17 mouse cellular contexts compared by ENCODE assay signal in the genomic region with DNA sequence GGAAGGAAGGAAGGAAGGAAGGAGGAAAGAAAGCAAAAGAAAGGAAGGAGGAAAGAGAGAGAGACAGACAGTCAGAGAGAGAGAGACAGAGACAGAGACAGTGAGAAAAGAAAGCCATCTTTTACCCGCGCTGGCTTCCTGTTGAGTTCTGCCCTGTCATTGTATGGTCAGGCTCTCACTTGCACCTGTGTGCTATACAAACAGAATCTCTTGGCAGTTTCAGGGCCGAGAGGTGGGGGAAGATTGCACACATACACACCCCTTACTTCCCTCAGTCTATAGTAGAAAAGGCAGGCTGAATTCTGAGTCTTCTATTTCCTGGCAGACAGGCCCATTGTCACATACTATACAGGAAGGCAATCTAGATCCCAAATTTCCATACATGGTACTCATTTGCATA.
"Had no signal": no experiment of that assay in that cellular context is flagged by ENCODE, and none has a peak within 500 bp of the region (broad histone marks: within the 10 kb centered on the region; RNA-seq: fewer than 3 reads in every experiment).

No protein-coding gene starts in this region.

- H3K4me3 ChIP-seq: layer of hippocampus, adult 2 months; liver, embryonic 13.5 days; midbrain, embryonic 12.5 days; midbrain, embryonic 15.5 days; neural tube, embryonic 12.5 days; neural tube, embryonic 15.5 days had no signal

- H3K27ac ChIP-seq: layer of hippocampus, adult 2 months; liver, embryonic 13.5 days; macrophage; midbrain, embryonic 12.5 days; midbrain, embryonic 15.5 days; neural tube, embryonic 12.5 days; neural tube, embryonic 15.5 days had no signal

- H3K9me3 ChIP-seq: liver, embryonic 13.5 days; neural tube, embryonic 12.5 days had no signal

- DNase-seq: kidney, adult 9 months; kidney, postnatal 14 days; kidney, postnatal 4 days; layer of hippocampus, adult 9-11 months; liver, embryonic 13.5 days; lung, adult 2 months; lung, postnatal 14 days; right cerebral cortex, adult 18-20 months; right cerebral cortex, postnatal 14 days; right cerebral cortex, postnatal 4 days had no signal

- ATAC-seq: intestine, postnatal 0 days; midbrain, embryonic 15.5 days had no signal

- H3K9ac ChIP-seq: liver, embryonic 13.5 days; midbrain, embryonic 12.5 days; midbrain, embryonic 15.5 days; neural tube, embryonic 12.5 days; neural tube, embryonic 15.5 days had no signal

- H3K36me3 ChIP-seq: liver, embryonic 13.5 days; midbrain, embryonic 12.5 days; midbrain, embryonic 15.5 days; neural tube, embryonic 12.5 days; neural tube, embryonic 15.5 days had no signal

- H3K4me2 ChIP-seq: liver, embryonic 13.5 days; midbrain, embryonic 12.5 days; midbrain, embryonic 15.5 days; neural tube, embryonic 12.5 days; neural tube, embryonic 15.5 days had no signal

- H3K27me3 ChIP-seq: liver, embryonic 13.5 days; midbrain, embryonic 12.5 days; midbrain, embryonic 15.5 days; neural tube, embryonic 12.5 days; neural tube, embryonic 15.5 days had no signal

- H3K4me1 ChIP-seq: liver, embryonic 13.5 days; midbrain, embryonic 12.5 days; midbrain, embryonic 15.5 days; neural tube, embryonic 12.5 days; neural tube, embryonic 15.5 days had no signal
